Mouse (Mus musculus): ENCODE results near the gene Phldb3.

Phldb3 gene

GRCm38 (mm10) chr7:24637046-24637445 lies 26.5 kb downstream of the Phldb3 start:
- no peak for DNase-seq

- DNase-seq, result peak in 1 of 2 experiments; percentile 7
Observed at GRCm38 (mm10) chr7:24638026-24638856, 27.7 kb downstream of the Phldb3 start.

- no peak for DNase-seq
Observed at GRCm38 (mm10) chr7:24640450-24640849, 29.9 kb downstream of the Phldb3 start.

- peak; percentile 8 to 9 for DNase-seq
Observed at GRCm38 (mm10) chr7:24642491-24642890, 31.9 kb downstream of the Phldb3 start.

- no peak for DNase-seq
Observed at GRCm38 (mm10) chr7:24644492-24644891, 33.9 kb downstream of the Phldb3 start.

GRCm38 (mm10) chr7:24644996-24645395 lies 34.4 kb downstream of the Phldb3 start:
- no peak for DNase-seq

- DNase-seq, result no peak
Observed at GRCm38 (mm10) chr7:24646486-24646885, 35.9 kb downstream of the Phldb3 start.

GRCm38 (mm10) chr7:24653681-24654080 lies 43.1 kb downstream of the Phldb3 start:
- peak; percentile 28 to 52 for DNase-seq

- no peak for DNase-seq
Observed at GRCm38 (mm10) chr7:24659737-24660357, 49.3 kb downstream of the Phldb3 start.

GRCm38 (mm10) chr7:24661118-24661904 lies 50.7 kb downstream of the Phldb3 start:
- no peak for DNase-seq

- DNase-seq, result peak; percentile 42 to 64
Observed at GRCm38 (mm10) chr7:24662575-24662974, 52.0 kb downstream of the Phldb3 start.

- DNase-seq, result no peak
Observed at GRCm38 (mm10) chr7:24664301-24664700, 53.7 kb downstream of the Phldb3 start.

GRCm38 (mm10) chr7:24664959-24665358 lies 54.4 kb downstream of the Phldb3 start:
- DNase-seq, result no peak

- DNase-seq, result no peak
Observed at GRCm38 (mm10) chr7:24671944-24672439, 61.4 kb downstream of the Phldb3 start.

- DNase-seq, result no peak
Observed at GRCm38 (mm10) chr7:24676575-24676974, 66.0 kb downstream of the Phldb3 start, which contains the start of gene Tex101. TSS of gene Tex101 (minus strand) at chr7:24676675.
